Mouse (Mus musculus): ENCODE data around the gene Foxr1.
"Not testable (repeated sequence)": the region's sequence is repeated elsewhere in the genome, so short reads cannot be mapped to it uniquely, and the experiment has no call there.

The Foxr1 gene

DNA sequence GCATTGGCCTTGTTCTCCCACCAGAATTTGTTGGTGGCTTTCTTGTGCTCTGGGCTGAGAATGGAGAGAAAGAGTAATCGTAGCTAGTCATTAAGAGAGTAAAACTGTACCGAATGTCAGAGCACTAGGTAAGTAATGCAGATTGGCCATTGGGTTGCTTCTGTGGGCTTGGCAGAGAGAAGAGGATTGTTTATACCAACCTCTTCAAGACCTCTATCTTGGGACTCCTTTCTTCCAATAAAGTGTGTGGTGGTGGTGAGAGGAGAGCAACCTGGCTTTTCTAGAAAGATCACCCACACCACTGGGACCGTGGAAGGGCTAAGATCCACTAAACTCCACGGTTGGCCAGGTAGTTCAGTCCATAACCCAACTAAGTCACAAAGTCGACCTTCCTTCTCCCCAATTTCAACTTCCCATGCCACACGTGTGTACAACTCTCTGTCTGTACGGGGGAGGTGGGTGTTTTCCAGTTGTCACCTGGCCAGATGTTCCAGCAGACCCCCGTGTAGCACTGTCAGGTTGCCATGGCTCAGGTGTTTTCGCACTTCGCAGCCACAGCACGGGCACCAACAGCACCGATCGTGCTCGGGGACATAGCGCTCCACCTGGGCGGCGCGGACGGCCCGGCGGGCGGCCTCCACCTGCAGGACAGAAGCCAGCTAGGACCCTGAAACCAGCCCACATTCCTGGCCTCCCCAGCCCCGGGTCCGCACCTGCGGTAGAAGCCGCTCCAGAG is 23.6 kb downstream of the Foxr1 start:
- DNase-seq (ENCODE audit: low read depth), result peak; percentile 59

DNA sequence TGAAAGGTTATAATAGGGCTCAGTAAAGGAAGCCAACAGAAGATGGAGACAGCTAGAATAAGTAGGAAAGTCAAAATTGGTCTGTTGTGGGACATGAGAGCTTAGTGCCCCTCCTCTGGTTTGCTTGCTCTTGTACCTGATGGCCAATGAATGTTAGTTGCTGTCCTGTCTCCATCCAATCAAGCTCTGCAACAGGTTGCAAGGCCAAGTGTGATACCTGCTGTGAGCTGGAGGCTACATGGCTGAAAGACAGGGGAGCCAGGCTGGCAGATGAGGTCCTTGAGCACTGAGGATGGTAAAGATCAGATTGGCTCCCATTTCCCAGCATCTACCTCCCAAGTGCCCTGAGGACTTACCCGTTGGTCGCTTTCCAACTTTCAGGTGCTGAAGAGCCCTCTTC is 28.2 kb downstream of the Foxr1 start:
- DNase-seq (ENCODE audit: low read depth), result no peak

- peak; percentile 72 for DNase-seq (ENCODE audit: low read depth)
Measured at GRCm38 (mm10) chr9:44412306-44412705, 28.6 kb downstream of the Foxr1 start.

DNA sequence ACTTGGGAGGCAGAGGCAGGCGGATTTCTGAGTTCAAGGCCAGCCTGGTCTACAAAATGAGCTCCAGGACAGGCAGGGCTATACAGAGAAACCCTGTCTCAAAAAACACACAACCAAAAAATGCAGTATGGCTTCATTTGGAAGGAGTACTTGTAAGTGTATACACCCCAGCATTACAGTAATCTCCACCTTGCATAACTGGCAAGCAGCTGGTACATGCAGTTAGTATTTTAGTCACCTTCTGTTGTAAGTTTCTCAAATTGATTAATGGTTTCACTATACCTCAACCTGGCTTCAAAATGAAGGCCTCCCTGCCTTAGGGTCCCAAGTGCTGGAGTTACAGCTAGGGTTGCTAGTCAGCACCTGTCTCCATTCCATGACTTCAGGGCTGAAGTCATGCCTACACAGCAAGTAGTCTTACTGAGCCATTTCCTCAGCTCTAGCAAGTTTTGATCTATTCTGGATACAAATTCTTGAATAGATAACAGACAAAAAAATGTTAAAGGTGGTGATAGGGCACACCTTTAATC is 29.3 kb downstream of the Foxr1 start:
- DNase-seq (ENCODE audit: low read depth), result no peak

DNA sequence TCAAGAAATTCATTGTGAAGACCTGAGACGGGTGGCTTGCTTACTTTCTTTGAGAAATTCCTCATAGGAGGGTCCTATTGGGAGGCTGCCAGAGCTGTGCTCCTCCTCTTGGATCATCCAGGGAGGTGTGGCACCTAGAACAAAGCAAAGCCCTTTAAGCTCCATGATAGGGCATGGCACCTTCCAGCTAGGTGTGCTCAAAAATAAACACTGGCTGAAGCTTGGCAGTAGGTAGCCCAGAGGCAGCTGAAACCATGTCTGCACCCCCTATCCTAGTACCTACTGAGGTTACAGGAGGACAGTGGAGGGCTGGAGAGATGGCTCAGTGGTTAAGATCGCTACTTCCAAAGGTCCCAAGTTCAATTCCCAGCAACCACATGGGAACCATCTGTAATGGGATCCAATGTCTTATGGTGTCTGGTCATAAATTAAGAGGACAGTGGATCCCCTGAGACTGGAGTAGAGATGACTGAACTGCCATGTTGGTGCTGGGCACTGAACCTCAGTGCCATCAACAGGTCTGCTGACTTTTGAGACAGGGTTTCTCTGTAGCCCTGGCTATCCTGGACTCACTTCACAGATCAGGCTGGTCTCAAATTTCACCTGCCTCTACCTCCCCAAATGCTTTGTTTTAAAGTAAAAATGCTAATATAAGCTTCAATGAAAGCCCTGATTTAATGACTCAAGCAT is 30.1 kb downstream of the Foxr1 start:
- DNase-seq (ENCODE audit: low read depth), result no peak

GRCm38 (mm10) chr9:44408693-44409092 is 32.2 kb downstream of the Foxr1 start:
- not testable (repeated sequence) for DNase-seq (ENCODE audit: low read depth)

DNA sequence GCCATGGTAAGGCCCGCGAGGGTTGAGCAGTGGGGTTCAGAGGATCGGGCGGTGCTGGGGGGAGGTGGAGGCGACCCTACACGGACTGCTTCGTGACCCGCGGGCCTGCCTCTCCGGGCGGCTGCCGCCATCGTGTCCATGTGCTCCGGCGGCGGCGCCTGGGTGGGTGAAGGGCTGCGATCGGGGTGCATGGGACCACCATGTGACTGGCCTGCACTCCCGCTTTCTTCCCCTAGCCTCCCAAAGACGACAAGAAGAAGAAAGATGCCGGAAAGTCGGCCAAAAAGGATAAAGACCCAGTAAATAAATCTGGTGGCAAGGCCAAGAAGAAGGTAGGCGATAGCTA is 33.2 kb downstream of the Foxr1 start:
- DNase-seq (ENCODE audit: low read depth), result no peak

- peak; percentile 99 for DNase-seq (ENCODE audit: low read depth)
Measured at GRCm38 (mm10) chr9:44406906-44407751, 33.8 kb downstream of the Foxr1 start, which contains the start of the genes Rps25 and Trappc4. Rps25 (plus strand) TSS chr9:44407139. Trappc4 (minus strand) TSS chr9:44407600.

DNA sequence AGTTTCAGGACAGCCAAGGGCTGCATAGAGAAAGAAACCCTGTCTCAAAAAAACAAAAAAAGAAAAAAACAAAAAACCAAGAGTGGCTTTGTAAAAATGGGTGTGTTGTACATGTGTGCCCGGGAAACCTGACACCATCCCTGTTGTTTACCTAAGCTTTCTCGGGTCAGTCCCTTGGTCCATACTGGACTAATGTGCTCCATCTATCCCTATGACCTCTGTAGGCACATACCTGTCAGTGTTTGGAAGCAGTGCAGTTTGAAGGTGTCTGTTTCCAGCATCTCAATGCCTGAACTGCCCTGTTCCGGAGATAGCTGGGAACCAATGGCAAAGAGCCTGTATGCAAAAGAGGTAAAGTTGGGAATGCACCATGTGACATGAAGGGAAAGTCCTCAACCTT is 35.9 kb downstream of the Foxr1 start:
- no peak for DNase-seq (ENCODE audit: low read depth)

DNA sequence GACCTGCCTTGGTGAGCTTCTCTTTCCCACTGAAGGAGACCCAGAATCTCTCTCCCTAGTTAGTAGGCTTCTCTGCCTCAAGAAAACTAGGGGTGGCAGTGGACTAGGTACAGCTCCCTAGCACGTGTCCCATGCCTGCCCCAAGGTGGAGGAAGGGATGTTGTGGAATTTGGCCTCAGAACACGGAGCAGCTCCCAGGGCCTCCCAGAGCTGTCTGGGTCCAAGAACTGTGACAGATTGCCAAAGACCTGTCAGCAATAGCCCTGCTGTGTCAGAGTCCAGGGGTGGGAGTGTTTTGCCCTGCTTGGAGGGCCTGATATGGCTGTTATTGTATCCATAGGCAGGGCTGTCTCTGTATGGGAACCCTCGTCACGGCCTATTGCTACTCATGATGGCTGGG is 39.9 kb downstream of the Foxr1 start:
- DNase-seq (ENCODE audit: low read depth), result no peak

- no peak for DNase-seq (ENCODE audit: low read depth)
Measured at GRCm38 (mm10) chr9:44399795-44400114, 41.2 kb downstream of the Foxr1 start.

GRCm38 (mm10) chr9:44399114-44399794 is 41.7 kb downstream of the Foxr1 start:
- no peak for DNase-seq (ENCODE audit: low read depth)

- DNase-seq (ENCODE audit: low read depth), result no peak
Measured at GRCm38 (mm10) chr9:44398551-44398950, 42.4 kb downstream of the Foxr1 start.

- no peak for DNase-seq (ENCODE audit: low read depth)
Measured at GRCm38 (mm10) chr9:44398087-44398486, 42.8 kb downstream of the Foxr1 start.

DNA sequence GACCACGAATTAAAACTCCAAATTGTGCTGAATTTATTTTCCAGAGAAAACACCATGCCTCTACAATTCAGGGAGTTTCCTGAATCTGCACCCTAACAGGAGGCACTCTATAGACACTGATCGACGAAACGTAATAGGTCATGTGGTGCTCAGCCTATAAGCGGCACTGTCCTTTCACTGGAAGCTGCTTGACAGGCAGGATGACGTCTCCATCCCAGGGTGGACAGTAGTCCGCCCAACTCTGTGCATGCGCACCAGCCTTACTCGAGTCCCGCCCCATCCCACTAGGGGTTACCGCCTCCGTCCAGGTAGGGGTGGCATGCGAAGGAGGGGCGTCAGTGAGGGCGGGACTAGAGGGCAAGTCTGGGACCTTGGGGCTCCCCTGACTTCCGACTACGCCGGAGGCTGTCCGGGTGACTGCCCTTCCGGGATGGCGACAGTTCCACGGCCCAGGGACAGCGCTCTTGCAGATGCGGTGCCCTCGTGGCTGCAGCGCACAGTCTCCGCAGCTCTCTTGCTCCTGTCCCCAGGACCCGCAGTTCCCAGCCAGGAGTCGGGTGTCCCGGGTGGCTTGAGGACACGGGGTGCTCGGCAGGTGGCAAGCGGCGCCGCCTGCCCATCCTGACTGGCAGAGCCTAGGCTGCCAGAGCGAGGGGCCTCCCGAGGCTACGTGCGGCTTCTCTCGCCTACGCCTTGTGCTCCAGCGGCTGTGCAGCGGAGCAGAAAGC is 44.1 kb downstream of the Foxr1 start, which contains the start of gene Slc37a4:
Slc37a4 (plus strand) TSS at position 169 of the 728 bp plus-strand sequence.
- DNase-seq (ENCODE audit: low read depth), result peak; percentile 98

GRCm38 (mm10) chr9:44391466-44391865 is 49.5 kb downstream of the Foxr1 start:
- DNase-seq (ENCODE audit: low read depth), result peak; percentile 85

DNA sequence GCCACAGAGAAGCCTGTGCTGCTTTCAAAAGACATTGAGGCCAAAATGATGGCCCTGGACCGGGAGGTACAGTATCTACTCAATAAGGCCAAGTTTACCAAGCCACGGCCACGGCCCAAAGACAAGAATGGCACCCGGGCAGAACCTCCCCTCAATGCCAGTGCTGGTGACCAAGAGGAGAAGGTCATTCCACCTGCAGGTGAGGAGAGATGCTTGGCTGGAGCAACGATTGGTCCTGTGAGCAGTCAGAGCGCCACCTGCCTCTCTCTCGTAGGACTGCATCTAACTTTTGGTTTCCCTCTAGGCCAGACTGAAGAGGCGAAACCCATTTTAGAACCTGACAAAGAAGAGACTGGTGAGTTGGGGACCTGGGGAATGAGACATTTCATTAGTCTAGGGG is 51.7 kb downstream of the Foxr1 start:
- peak; percentile 80 for DNase-seq (ENCODE audit: low read depth)

DNA sequence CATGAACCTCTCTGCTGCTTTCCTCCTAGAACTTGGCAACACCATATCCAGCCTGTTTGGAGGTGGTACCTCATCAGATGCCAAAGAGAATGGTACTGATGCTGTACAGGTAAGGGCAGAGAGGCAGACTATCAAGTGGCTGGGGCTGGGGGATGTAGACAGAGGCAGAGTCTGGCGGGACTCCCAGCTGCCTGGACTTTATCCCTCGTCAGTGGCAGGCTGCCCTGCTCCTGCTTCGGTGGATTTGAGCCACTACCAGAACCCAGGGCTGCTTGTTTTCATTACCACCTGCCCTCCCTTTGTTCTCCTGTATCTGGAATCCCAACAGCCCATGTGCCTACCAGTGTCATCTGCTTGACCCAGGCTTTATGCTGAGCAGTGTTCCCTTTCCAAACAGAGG is 53.7 kb downstream of the Foxr1 start:
- DNase-seq (ENCODE audit: low read depth), result no peak

GRCm38 (mm10) chr9:44384596-44384995 is 56.3 kb downstream of the Foxr1 start:
- no peak for DNase-seq (ENCODE audit: low read depth)
